Mouse (Mus musculus) cortical plate, adult 2 months (tissue): ENCODE data around the gene Gm6993. TPM values are rescaled to one million over a fixed set of nuclear protein-coding genes. Genes with fewer than 3 reads are reported as not detected.

ENCODE experiments used
- H3K27ac ChIP-seq: fragments of 200-500 bp; 2 replicates; pipeline ENCODE4 v1.5.1; 2012; ENCODE audit warnings: low read length, control low read depth, inconsistent platforms; ENCODE audit not compliant: insufficient read depth
- H3K4me1 ChIP-seq: fragments of 200-500 bp; 2 replicates; pipeline ENCODE4 v1.6.1; 2011; ENCODE audit warnings: low read length; ENCODE audit not compliant: control insufficient read depth, insufficient read depth
- H3K4me3 ChIP-seq: fragments of 200-500 bp; 2 replicates; pipeline ENCODE4 v1.5.1; 2011; ENCODE audit warnings: mild to moderate bottlenecking, low read length, control low read depth; ENCODE audit not compliant: insufficient read depth
- CTCF ChIP-seq: fragments of 200-500 bp; IDR thresholded peaks from 2 replicates; pipeline ENCODE4 v1.5.1; 2011; ENCODE audit warnings: mild to moderate bottlenecking, control low read depth, low read length; ENCODE audit not compliant: insufficient read depth; ENCODE audit errors: extremely low read depth
- POLR2A ChIP-seq: fragments of 200-500 bp; IDR thresholded peaks from 2 replicates; pipeline ENCODE4 v1.6.1; 2011; ENCODE audit warnings: mild to moderate bottlenecking, low read length, control low read depth; ENCODE audit not compliant: insufficient read depth; ENCODE audit errors: extremely low read depth
- polyA plus RNA-seq: library from polyadenylated mRNA; depleted of rRNA; stranded (reverse); fragments of >200 nt; gene quantifications from 2 replicates; pipeline ENCODE4 v1.2.3, GENCODE M21; 2012; rRNA removed

The Gm6993 gene
- polyA plus RNA-seq, 1 experiment = not detected

GRCm38 (mm10) chr12:31278270-31278669 is 37.7 kb downstream of the Gm6993 start:
- TF ChIP-seq CTCF = no peak
- TF ChIP-seq POLR2A = no peak
- Histone ChIP-seq H3K27ac (no peak overlapping the region), H3K4me1 (no peaks in the 10 kb centered on the region), H3K4me3 (no peak overlapping the region)

- H3K4me1 ChIP-seq = no peaks in the 10 kb centered on the region
- H3K27ac ChIP-seq = no peak overlapping the region
- TF ChIP-seq CTCF (no peak), POLR2A (no peak)
- H3K4me3 ChIP-seq = no peak overlapping the region
These were observed 39.7 kb downstream of the Gm6993 start for GRCm38 (mm10) chr12:31280318-31280717.

- Histone ChIP-seq H3K27ac (no peak overlapping the region), H3K4me1 (no peaks in the 10 kb centered on the region), H3K4me3 (no peak overlapping the region)
- no peak for TF ChIP-seq POLR2A
- TF ChIP-seq CTCF = no peak
These were observed 40.6 kb downstream of the Gm6993 start for GRCm38 (mm10) chr12:31281100-31281591.

- TF ChIP-seq POLR2A (no peak), CTCF (no peak)
- no peak overlapping the region for H3K27ac ChIP-seq
These were observed 41.7 kb downstream of the Gm6993 start for GRCm38 (mm10) chr12:31282241-31282640.

GRCm38 (mm10) chr12:31283131-31283530 is 42.6 kb downstream of the Gm6993 start:
- Histone ChIP-seq H3K4me1 (no peaks in the 10 kb centered on the region), H3K4me3 (no peak overlapping the region), H3K27ac (no peak overlapping the region)
- TF ChIP-seq POLR2A (no peak), CTCF (no peak)

More at GRCm38 (mm10) chr12:31282241-31282640, 41.7 kb downstream of the Gm6993 start:
- Histone ChIP-seq H3K4me3 (no peak overlapping the region), H3K4me1 (no peaks in the 10 kb centered on the region)

GRCm38 (mm10) chr12:31283617-31284136 is 43.1 kb downstream of the Gm6993 start:
- Histone ChIP-seq H3K27ac (no peak overlapping the region), H3K4me1 (no peaks in the 10 kb centered on the region), H3K4me3 (no peak overlapping the region)
- TF ChIP-seq POLR2A (no peak), CTCF (no peak)

GRCm38 (mm10) chr12:31289046-31289445 is 48.5 kb downstream of the Gm6993 start:
- TF ChIP-seq CTCF = no peak
- Histone ChIP-seq H3K4me3 (no peak overlapping the region), H3K4me1 (no peaks in the 10 kb centered on the region; the same call in 1 of the 2 replicates)

More at GRCm38 (mm10) chr12:31289046-31289445, 48.5 kb downstream of the Gm6993 start:
- H3K27ac ChIP-seq = no peak overlapping the region

Other genes with a start within 250 kb of the Gm6993 start
- 0.04 TPM in 1 of 2 replicates, not detected in the other for gene Fam110c, start 166.9 kb upstream of the Gm6993 start, polyA plus RNA-seq
- gene Lamb1, start 24.5 kb downstream of the Gm6993 start, polyA plus RNA-seq = 4.2 and 4.4 TPM in 2 replicates
- 81.8 and 82.3 TPM in 2 replicates for gene Dld, start 110.7 kb downstream of the Gm6993 start, polyA plus RNA-seq
- 0.06 and 0.09 TPM in 2 replicates for gene Slc26a3, start 150.1 kb downstream of the Gm6993 start, polyA plus RNA-seq